Mouse (Mus musculus) lung, postnatal 0 days (tissue): Measurements from ENCODE around the gene Zfp53. TPM values are rescaled to one million over a fixed set of nuclear protein-coding genes. Genes with fewer than 3 reads are reported as not detected.
A peak's percentile ranks its signal among the peaks of the same experiment; 100 is the strongest.

ENCODE experiments used
- ATAC-seq: fragments of 200-750 bp; cut with Nextera tagmentation; 2 replicates; pipeline ENCODE4 v1.8.0; 2017; ENCODE audit warnings: moderate library complexity
- DNase-seq: peaks from one replicate; pipeline ENCODE4 v3.0.0-alpha.2; 2016; ENCODE audit warnings: low spot score
- H3K27ac ChIP-seq: fragments of 300-500 bp; sonication (generic); 2 replicates; pipeline ENCODE4 v1.5.1; 2014; ENCODE audit warnings: antibody characterized with exemption, mild to moderate bottlenecking, low read length, mixed read lengths
- H3K27me3 ChIP-seq: fragments of 300-500 bp; sonication (generic); replicated peaks from 2 replicates; pipeline ENCODE4 v1.6.1; 2014; ENCODE audit warnings: low read length, mixed read lengths; ENCODE audit not compliant: insufficient read depth
- H3K36me3 ChIP-seq: fragments of 300-500 bp; sonication (generic); 2 replicates; pipeline ENCODE4 v1.6.1; 2014; ENCODE audit warnings: low read length, mixed read lengths; ENCODE audit not compliant: insufficient read depth
- H3K4me1 ChIP-seq: fragments of 300-500 bp; sonication (generic); 2 replicates; pipeline ENCODE4 v1.6.1; 2014; ENCODE audit warnings: antibody characterized with exemption, low read depth, low read length, mixed read lengths; ENCODE audit not compliant: insufficient read depth
- H3K4me2 ChIP-seq: fragments of 300-500 bp; sonication (generic); replicated peaks from 2 replicates; pipeline ENCODE4 v1.6.1; 2014; ENCODE audit warnings: low read depth, mild to moderate bottlenecking, low read length, moderate library complexity, mixed read lengths
- H3K4me3 ChIP-seq: fragments of 300-500 bp; sonication (generic); 2 replicates; pipeline ENCODE4 v1.5.1; 2014; ENCODE audit warnings: low read depth, low read length
- H3K9ac ChIP-seq: fragments of 300-500 bp; sonication (generic); replicated peaks from 2 replicates; pipeline ENCODE4 v1.6.1; 2014; ENCODE audit warnings: low read depth, mild to moderate bottlenecking
- H3K9me3 ChIP-seq: fragments of 300-500 bp; sonication (generic); 2 replicates; pipeline ENCODE4 v1.6.1; 2016; ENCODE audit warnings: low read length, mixed read lengths
- CTCF ChIP-seq: IDR thresholded peaks from 2 replicates; pipeline ENCODE4 v1.5.1; 2016; ENCODE audit warnings: antibody characterized with exemption, mild to moderate bottlenecking
- EP300 ChIP-seq: IDR thresholded peaks from 2 replicates; pipeline ENCODE4 v1.6.1; 2016; ENCODE audit warnings: antibody characterized with exemption, mild to moderate bottlenecking, control low read depth
- WGBS: fragments of 180-500 bp; shearing (Covaris S2); extraction: QIAGEN DNeasy Blood & Tissue Kit; methylation state at CpG from one replicate; pipeline ENCODE4 v1.1.7; 2014; 5-methylcytosine and 5-hydroxymethylcytosine counted together
- polyA plus RNA-seq: library from polyadenylated mRNA; unstranded; fragments of >200 nt; fragmentation: Nextera tagmentation; extraction: Ambion mirVana; gene quantifications from 2 replicates; pipeline ENCODE4 v1.2.1, GENCODE M21; 2015

Gene Zfp53
- polyA plus RNA-seq, 1 experiment from 2014 or later, result 8.8 TPM

GRCm38 (mm10) chr17:21532101-21532951, 43.5 kb downstream of the Zfp53 start:
- DNase-seq (peak; percentile 96), ATAC-seq (peak; percentile 88)
- H3K4me1 ChIP-seq, result peaks cover 12% of the 10 kb centered on the region; the same call in 1 of the 2 replicates
- under 1% methylated on average over 52 of the region's 54 CpGs for WGBS
- H3K9ac ChIP-seq, result peak overlapping the region; percentile 99
- H3K27me3 ChIP-seq, result no peaks in the 10 kb centered on the region
- H3K4me2 ChIP-seq, result peak overlapping the region; percentile 77
- H3K36me3 ChIP-seq, result no peaks in the 10 kb centered on the region
- H3K4me3 ChIP-seq, result peak overlapping the region; percentile 76
- TF ChIP-seq EP300 (peak; percentile 50; the same call in 1 of the 2 replicates), CTCF (peak; percentile 60)
- H3K27ac ChIP-seq, result peak overlapping the region; percentile 99
- no peaks in the 10 kb centered on the region for H3K9me3 ChIP-seq

GRCm38 (mm10) chr17:21533961-21534360, 45.2 kb downstream of the Zfp53 start:
- whole genome bisulfite sequencing, result 83% methylated on average over 1 of the region's 1 CpGs
- Histone ChIP-seq H3K4me1 (peaks cover 12% of the 10 kb centered on the region; the same call in 1 of the 2 replicates), H3K9ac (no peak overlapping the region), H3K9me3 (no peaks in the 10 kb centered on the region), H3K4me3 (no peak overlapping the region), H3K36me3 (no peaks in the 10 kb centered on the region), H3K27me3 (no peaks in the 10 kb centered on the region), H3K4me2 (no peak overlapping the region), H3K27ac (no peak overlapping the region)
- no peak for ATAC-seq
- no peak for TF ChIP-seq CTCF
- no peak for TF ChIP-seq EP300
- DNase-seq, result no peak

- Histone ChIP-seq H3K27me3 (no peaks in the 10 kb centered on the region), H3K9me3 (no peaks in the 10 kb centered on the region), H3K36me3 (no peaks in the 10 kb centered on the region), H3K9ac (no peak overlapping the region), H3K4me2 (peak overlapping the region; percentile 87; the same call in 1 of the 2 replicates), H3K27ac (peak overlapping the region; percentile 67), H3K4me3 (no peak overlapping the region), H3K4me1 (peaks cover 12% of the 10 kb centered on the region; the same call in 1 of the 2 replicates)
- peak; percentile 41; the same call in 1 of the 2 replicates for TF ChIP-seq EP300
- TF ChIP-seq CTCF, result peak; percentile 88
- WGBS, result 11% methylated on average over 4 of the region's 4 CpGs
- DNase-seq (peak; percentile 97), ATAC-seq (peak; percentile 45)
Measured at GRCm38 (mm10) chr17:21534460-21535095, 45.8 kb downstream of the Zfp53 start.

GRCm38 (mm10) chr17:21535096-21536001, 46.6 kb downstream of the Zfp53 start, which contains the start of gene Zfp52:
Gene Zfp52, plus strand, starts transcription at chr17:21535539.
- peak; percentile 78 for DNase-seq
- WGBS, result 4% methylated on average over 20 of the region's 21 CpGs
- TF ChIP-seq EP300 (no peak), CTCF (no peak)

GRCm38 (mm10) chr17:21536096-21536495, 47.3 kb downstream of the Zfp53 start:
- DNase-seq (no peak), ATAC-seq (no peak)
- peak overlapping the region; percentile 52 for H3K9ac ChIP-seq
- H3K9me3 ChIP-seq, result no peaks in the 10 kb centered on the region
- peak overlapping the region; percentile 87 for H3K4me2 ChIP-seq
- WGBS, result 27% methylated on average over 7 of the region's 7 CpGs
- TF ChIP-seq CTCF, result no peak
- H3K4me1 ChIP-seq, result peaks cover 12% of the 10 kb centered on the region; the same call in 1 of the 2 replicates
- peak overlapping the region; percentile 67; the same call in 1 of the 2 replicates for H3K27ac ChIP-seq
- no peaks in the 10 kb centered on the region for H3K27me3 ChIP-seq
- H3K4me3 ChIP-seq, result peak overlapping the region; percentile 48
- H3K36me3 ChIP-seq, result no peaks in the 10 kb centered on the region

More at GRCm38 (mm10) chr17:21535096-21536001, 46.6 kb downstream of the Zfp53 start, which contains the start of gene Zfp52:
- no peaks in the 10 kb centered on the region for H3K9me3 ChIP-seq
- no peaks in the 10 kb centered on the region for H3K36me3 ChIP-seq
- peaks cover 12% of the 10 kb centered on the region; the same call in 1 of the 2 replicates for H3K4me1 ChIP-seq
- peak; percentile 58 for ATAC-seq
- peak within 1 kb of the TSS; percentile 87 for H3K4me2 ChIP-seq
- H3K4me3 ChIP-seq, result peak within 1 kb of the TSS; percentile 48
- H3K27me3 ChIP-seq, result no peaks in the 10 kb centered on the region
- H3K9ac ChIP-seq, result peak within 1 kb of the TSS; percentile 52
- H3K27ac ChIP-seq, result peak within 1 kb of the TSS; percentile 67
